Mouse (Mus musculus): Measurements from ENCODE around the gene B3gnt9. TPM values are rescaled to one million over a fixed set of nuclear protein-coding genes. Genes with fewer than 3 reads are reported as not detected.

B3gnt9 gene
- total and polyA plus RNA-seq, 3 experiments, result 3.1 to 15.2 (median 5.0) TPM

DNA sequence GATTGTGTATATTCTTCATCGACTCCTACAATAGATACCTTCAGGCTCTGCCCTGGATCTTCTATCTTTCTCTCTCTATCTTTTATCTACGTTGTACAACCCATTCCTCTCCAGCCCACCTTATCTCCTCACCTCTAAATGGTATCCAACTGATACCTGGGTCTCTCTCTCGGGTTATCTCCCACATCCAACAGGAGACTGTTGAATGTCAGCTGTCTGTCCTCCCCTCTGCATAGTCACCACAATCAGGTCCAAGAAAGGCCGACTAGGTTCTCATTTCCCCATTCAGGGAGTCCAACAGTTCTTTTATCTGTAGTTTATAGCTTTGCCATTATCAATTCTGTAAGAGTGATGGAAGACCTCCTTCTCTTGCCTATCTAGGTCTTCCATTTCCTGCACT lies 27.3 kb upstream of the B3gnt9 start:
- DNase-seq, result no peak

DNA sequence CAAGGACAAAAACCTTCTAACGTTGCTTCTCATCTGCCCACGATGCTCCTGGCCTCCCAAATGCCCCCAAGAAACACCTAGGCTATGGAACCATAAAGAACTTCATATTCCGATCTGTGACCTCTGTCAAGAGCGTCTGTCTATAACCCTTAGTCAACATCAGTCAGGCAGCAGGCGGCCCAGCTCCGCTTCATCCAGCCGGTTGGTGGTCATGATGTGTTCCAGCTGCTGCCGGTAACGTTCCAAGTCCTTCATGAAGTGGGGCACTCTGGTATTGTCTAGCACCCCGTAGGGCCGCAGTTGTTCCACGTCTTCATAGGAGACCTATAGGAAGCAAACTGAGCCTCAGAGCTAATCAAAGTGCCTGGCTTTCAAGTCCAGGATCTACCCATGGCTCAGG lies 26.9 kb upstream of the B3gnt9 start:
- DNase-seq, result no peak

DNA sequence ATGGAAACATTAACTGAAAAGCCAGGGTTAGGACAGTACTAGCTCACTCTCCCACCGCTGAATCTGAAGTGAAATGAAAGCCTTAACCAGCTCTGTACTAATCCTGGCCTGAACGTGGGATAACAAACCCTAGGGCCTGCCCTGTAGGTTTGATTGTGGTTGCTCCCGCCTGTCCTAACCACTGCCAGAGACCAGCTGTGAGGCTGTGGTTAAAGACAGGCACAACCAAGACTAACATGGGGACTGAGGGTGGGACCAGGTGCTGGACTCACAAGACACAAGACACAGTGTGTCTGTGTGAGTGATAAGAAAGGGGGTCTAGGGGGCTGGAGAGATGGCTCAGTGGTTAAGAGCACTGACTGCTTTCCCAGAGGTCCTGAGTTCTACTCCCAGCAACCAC lies 25.6 kb upstream of the B3gnt9 start:
- no peak for DNase-seq

DNA sequence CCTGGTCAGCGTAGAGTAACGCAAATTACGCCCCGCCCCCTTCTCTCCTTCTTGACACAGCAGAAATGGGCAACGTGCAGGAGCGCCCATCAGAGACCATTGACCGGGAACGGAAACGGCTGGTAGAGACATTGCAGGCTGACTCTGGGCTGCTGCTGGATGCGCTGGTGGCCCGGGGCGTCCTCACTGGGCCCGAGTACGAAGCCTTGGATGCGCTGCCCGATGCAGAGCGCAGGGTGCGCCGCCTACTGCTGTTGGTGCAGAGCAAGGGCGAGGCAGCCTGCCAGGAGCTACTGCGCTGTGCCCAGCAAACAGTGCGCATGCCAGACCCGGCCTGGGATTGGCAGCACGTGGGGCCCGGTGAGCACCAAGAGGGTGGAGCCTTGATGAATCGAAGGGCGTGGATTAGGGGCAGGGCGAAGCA lies 24.0 kb upstream of the B3gnt9 start:
- DNase-seq, result peak; percentile 95

DNA sequence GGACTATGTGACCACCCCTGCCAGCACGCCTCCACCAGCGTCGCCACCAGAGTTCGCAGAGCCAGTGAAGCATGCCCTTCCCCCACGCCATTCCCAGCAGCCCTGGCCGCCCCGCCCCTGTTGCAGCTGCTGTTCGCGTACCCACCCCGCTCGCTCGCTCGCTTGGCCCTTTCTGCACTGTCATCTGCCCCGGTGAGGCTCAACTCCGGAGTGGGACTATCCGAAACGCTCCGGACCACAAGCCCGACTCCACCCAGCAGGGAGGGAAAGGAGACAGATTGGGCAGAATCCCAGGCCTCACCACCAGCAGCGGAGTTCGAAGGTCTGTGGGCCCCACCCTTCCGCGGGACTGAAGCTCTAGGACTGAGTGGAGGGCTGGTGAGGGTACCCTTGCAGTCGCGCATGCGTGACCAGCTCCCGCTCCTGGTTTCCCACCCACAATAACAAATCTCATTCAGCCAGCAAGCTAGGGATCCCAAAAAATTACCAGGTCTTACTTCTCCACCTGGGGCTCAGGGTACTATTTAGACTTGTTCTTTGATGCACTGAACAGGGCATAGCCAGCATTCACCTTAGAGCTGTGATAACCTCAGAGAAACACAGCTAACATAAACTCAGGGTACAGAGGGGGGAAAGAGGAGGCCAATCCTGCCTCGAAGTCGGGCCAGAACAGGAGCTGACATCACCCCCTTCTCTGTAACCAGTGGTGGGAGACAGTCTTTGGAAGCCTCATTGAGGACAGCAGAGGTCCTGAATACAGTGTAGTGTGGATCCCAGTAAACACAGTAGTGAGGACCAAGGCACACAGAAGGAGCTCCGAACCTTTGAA lies 21.6 kb upstream of the B3gnt9 start:
- peak; percentile 69 for DNase-seq

- DNase-seq, result no peak
Observed at GRCm38 (mm10) chr8:105275840-105276239, 20.9 kb upstream of the B3gnt9 start, which contains the start of gene Nol3. Gene Nol3, plus strand, starts transcription at chr8:105276140.

- no peak for DNase-seq
Observed at GRCm38 (mm10) chr8:105275387-105275786, 20.4 kb upstream of the B3gnt9 start.

DNA sequence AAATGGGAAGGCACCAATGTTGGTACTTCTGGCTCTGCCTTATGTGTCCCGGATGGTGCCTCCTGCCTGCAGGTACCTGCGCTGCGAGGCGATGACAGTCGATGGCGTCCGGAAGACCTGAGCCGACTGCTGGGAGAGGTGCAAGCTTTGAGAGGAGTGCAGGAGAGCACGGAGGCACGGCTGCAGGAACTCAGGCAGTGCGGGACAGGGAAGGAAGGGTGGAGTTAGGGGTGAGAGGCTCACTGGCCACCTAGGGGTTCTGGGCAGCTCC lies 15.9 kb upstream of the B3gnt9 start:
- no peak for DNase-seq

- DNase-seq, result no peak
Observed at GRCm38 (mm10) chr8:105270101-105270915, 15.4 kb upstream of the B3gnt9 start.

DNA sequence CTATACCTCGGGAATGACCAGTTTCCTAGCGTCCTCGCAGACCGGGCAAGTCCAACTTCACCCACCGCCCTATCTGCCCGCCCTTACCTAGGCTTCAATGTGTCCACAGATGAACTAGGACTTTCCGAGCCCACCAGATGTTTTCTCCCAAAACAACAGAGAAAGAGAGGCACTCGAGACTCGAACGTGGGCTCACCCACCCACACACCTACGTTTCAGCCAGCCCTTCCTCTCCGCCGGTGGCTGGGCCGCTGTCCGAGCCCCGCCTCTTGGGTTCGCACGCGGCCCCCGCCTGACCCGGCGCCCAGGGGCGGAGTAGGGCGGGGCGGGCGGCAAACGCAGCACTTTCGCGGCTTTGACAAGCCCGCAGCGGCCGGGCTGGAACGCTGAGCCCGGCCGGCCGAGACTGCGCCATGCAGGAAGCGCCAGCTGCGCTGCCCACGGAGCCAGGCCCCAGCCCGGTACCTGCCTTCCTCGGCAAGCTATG lies 14.6 kb upstream of the B3gnt9 start, which contains the start of gene Hsf4:
Hsf4 (plus strand) TSS at position 341 of the 487 bp plus-strand sequence.
- peak; percentile 87 for DNase-seq

DNA sequence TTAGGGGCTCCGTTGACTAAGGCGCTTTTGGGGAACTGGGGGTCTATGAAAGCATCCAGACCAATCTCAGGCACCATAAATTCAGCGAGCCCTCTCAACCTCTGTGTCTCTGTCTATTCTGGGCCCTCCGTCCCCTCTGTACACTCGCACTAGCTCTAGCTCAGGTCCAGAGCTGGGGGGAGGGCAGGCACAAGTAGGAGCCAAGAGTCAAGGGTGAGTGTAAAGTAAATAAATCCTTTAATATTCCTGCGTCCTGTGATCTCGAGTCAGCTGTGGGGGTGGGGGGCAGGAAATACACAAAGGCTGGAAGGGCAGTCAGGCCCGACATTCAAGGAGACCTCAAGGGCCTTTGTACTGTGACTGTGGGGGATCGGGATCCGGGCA lies 14.1 kb upstream of the B3gnt9 start:
- DNase-seq, result peak; percentile 34

DNA sequence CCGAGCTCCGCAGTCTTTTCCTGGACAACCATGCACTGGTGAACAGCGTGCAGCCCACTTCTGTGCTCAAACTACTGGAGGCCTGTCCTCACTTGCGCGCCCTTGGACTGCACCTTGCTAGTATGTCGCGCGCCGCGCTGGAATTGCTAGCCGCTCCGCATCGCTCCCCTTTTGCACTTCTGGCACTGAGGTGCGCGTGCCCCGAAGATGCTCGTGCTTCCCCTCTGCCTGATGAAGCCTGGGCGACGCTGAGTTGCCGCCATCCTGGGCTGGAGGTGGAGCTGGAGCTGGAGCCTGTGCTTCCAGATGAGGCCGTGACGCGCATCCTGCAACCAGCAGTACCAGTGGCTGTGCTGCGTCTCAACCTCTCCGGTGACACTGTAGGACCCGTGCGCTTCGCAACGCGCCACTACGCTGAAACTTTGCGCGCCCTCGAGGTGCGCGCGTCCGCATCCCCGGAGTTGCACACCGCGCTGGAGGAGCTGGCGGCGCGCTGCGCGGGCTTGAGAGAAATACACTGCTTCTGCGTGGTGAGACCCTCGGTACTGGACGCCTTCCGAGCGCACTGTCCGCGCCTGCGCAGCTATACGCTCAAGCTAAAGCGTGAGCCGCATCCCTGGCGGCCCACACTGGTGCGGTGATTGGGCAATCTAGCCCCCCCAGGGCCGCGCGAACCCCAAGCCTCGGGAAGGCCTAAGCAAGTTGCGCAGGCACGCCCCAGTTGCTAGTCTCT lies 13.6 kb upstream of the B3gnt9 start:
- DNase-seq, result peak; percentile 42

- no peak for DNase-seq
Observed at GRCm38 (mm10) chr8:105266775-105267174, 11.8 kb upstream of the B3gnt9 start.

GRCm38 (mm10) chr8:105265128-105265527 lies 10.2 kb upstream of the B3gnt9 start:
- DNase-seq, result no peak

- peak; percentile 90 for DNase-seq
Observed at GRCm38 (mm10) chr8:105264024-105264982, 9.3 kb upstream of the B3gnt9 start, which contains the start of the genes Tradd and Fbxl8. Gene Tradd, minus strand, starts transcription at chr8:105264609. Gene Fbxl8, plus strand, starts transcription at chr8:105264648.

- no peak for DNase-seq
Observed at GRCm38 (mm10) chr8:105263244-105263912, 8.4 kb upstream of the B3gnt9 start.

- DNase-seq, result no peak
Observed at GRCm38 (mm10) chr8:105261326-105261980, 6.5 kb upstream of the B3gnt9 start.

- DNase-seq, result no peak
Observed at GRCm38 (mm10) chr8:105260371-105261099, 5.6 kb upstream of the B3gnt9 start.

- peak; percentile 81 for DNase-seq
Observed at GRCm38 (mm10) chr8:105259721-105260320, 4.9 kb upstream of the B3gnt9 start.

Data from adrenal gland, adult 2 months (tissue).